Mouse (Mus musculus): ENCODE data around the gene Tex50. TPM values are rescaled to one million over a fixed set of nuclear protein-coding genes. Genes with fewer than 3 reads are reported as not detected.
A peak's percentile ranks its signal among the peaks of the same experiment; 100 is the strongest.

The Tex50 gene
- polyA plus RNA-seq, 1 experiment from 2014 or later = not detected

DNA sequence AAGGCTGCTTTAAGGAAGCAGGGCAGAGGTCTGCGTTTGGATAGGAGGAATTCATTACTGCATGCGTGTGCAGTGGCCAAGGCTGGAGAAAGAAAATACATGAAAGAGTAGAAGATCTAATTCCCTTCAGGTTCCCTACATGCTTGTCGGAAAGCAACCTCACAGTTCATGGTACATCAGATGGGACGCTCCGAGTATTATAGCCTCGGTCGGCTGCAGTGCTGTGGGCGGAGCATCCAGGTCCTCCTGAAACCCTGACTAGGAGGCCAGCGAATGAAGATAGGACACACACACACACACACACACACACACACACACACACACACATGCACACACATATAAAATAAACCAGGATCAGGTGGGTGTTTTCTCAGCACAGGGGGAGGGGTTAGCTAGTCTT is 24.6 kb upstream of the Tex50 start:
- no peak overlapping the region for H3K4me2 ChIP-seq (replicated peaks; ENCODE audit: low read depth)
- ATAC-seq (ENCODE audit: low FRiP score, low TSS enrichment) (no peak), DNase-seq (ENCODE audit: low spot score) (no peak)
- no peaks in the 10 kb centered on the region for H3K9me3 ChIP-seq (ENCODE audit: control insufficient read depth, low read length)
- H3K36me3 ChIP-seq (ENCODE audit: control insufficient read depth, insufficient read depth, low read length) = no peaks in the 10 kb centered on the region
- H3K4me3 ChIP-seq (ENCODE audit: low read depth, low read length) = no peak overlapping the region
- H3K27me3 ChIP-seq (ENCODE audit: control insufficient read depth, insufficient read depth, low read length) = no peaks in the 10 kb centered on the region
- TF ChIP-seq CTCF (IDR thresholded peaks at IDR 0.05; ENCODE audit: low read depth) (no peak), EP300 (optimal IDR thresholded peaks at IDR 0.05) (no peak)
- no peak overlapping the region for H3K27ac ChIP-seq (replicated peaks)
- H3K4me1 ChIP-seq (replicated peaks; ENCODE audit: control insufficient read depth, insufficient read depth) = no peaks in the 10 kb centered on the region
- 56% methylated on average over 9 of the region's 9 CpGs for WGBS
- no peak overlapping the region for H3K9ac ChIP-seq (ENCODE audit: low read length)

DNA sequence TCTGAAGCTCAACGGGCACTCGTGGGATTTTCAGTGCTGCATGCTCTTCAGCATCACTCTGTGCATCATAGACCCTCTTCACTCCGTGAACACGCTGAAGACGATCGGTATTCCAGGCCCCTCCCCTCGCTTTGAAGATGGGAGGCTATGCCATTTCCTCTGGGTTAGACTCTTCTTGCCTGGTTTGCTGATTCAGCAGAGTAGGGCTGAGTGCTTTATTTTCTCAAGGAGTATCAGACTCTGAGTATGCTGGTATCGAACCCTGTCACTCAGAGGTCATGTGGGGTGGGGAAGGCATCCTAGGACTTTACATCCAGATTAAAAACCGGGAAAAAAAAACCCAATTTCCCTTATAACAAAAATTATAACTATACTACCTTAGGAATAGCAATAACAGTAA is 23.3 kb upstream of the Tex50 start:
- 86% methylated on average over 9 of the region's 9 CpGs for WGBS

GRCm38 (mm10) chr1:161180674-161181073 is 21.6 kb upstream of the Tex50 start:
- TF ChIP-seq CTCF (IDR thresholded peaks at IDR 0.05; ENCODE audit: low read depth) = peak; percentile 72
- TF ChIP-seq EP300 (optimal IDR thresholded peaks at IDR 0.05) = no peak
- Histone ChIP-seq H3K9ac (ENCODE audit: low read length) (no peak overlapping the region), H3K4me1 (replicated peaks; ENCODE audit: control insufficient read depth, insufficient read depth) (no peaks in the 10 kb centered on the region), H3K9me3 (ENCODE audit: control insufficient read depth, low read length) (no peaks in the 10 kb centered on the region), H3K27me3 (ENCODE audit: control insufficient read depth, insufficient read depth, low read length) (no peaks in the 10 kb centered on the region), H3K36me3 (ENCODE audit: control insufficient read depth, insufficient read depth, low read length) (no peaks in the 10 kb centered on the region), H3K4me2 (replicated peaks; ENCODE audit: low read depth) (no peak overlapping the region), H3K27ac (replicated peaks) (no peak overlapping the region), H3K4me3 (ENCODE audit: low read depth, low read length) (no peak overlapping the region)
- peak; percentile 66 for DNase-seq (ENCODE audit: low spot score)
- ATAC-seq (ENCODE audit: low FRiP score, low TSS enrichment) = no peak
- WGBS = 51% methylated on average over 8 of the region's 8 CpGs

More for the DNA sequence above, 23.3 kb upstream of the Tex50 start:
- no peak overlapping the region for H3K4me3 ChIP-seq (ENCODE audit: low read depth, low read length)
- H3K4me2 ChIP-seq (replicated peaks; ENCODE audit: low read depth) = no peak overlapping the region
- H3K4me1 ChIP-seq (replicated peaks; ENCODE audit: control insufficient read depth, insufficient read depth) = no peaks in the 10 kb centered on the region
- no peak for TF ChIP-seq EP300 (optimal IDR thresholded peaks at IDR 0.05)
- TF ChIP-seq CTCF (IDR thresholded peaks at IDR 0.05; ENCODE audit: low read depth) = no peak
- ATAC-seq (ENCODE audit: low FRiP score, low TSS enrichment) (no peak), DNase-seq (ENCODE audit: low spot score) (no peak)
- no peaks in the 10 kb centered on the region for H3K36me3 ChIP-seq (ENCODE audit: control insufficient read depth, insufficient read depth, low read length)
- H3K27ac ChIP-seq (replicated peaks) = no peak overlapping the region
- no peaks in the 10 kb centered on the region for H3K27me3 ChIP-seq (ENCODE audit: control insufficient read depth, insufficient read depth, low read length)
- H3K9me3 ChIP-seq (ENCODE audit: control insufficient read depth, low read length) = no peaks in the 10 kb centered on the region
- no peak overlapping the region for H3K9ac ChIP-seq (ENCODE audit: low read length)

GRCm38 (mm10) chr1:161170651-161171050 is 11.5 kb upstream of the Tex50 start:
- no peak for TF ChIP-seq EP300 (optimal IDR thresholded peaks at IDR 0.05)
- TF ChIP-seq CTCF (IDR thresholded peaks at IDR 0.05; ENCODE audit: low read depth) = peak; percentile 84
- Histone ChIP-seq H3K4me3 (ENCODE audit: low read depth, low read length) (peak overlapping the region; percentile 42), H3K36me3 (ENCODE audit: control insufficient read depth, insufficient read depth, low read length) (no peaks in the 10 kb centered on the region), H3K9me3 (ENCODE audit: control insufficient read depth, low read length) (no peaks in the 10 kb centered on the region), H3K9ac (ENCODE audit: low read length) (no peak overlapping the region), H3K27me3 (ENCODE audit: control insufficient read depth, insufficient read depth, low read length) (no peaks in the 10 kb centered on the region), H3K4me2 (replicated peaks; ENCODE audit: low read depth) (peak overlapping the region; percentile 67), H3K27ac (replicated peaks) (no peak overlapping the region), H3K4me1 (replicated peaks; ENCODE audit: control insufficient read depth, insufficient read depth) (no peaks in the 10 kb centered on the region)
- WGBS = under 1% methylated on average over 40 of the region's 40 CpGs
- ATAC-seq (ENCODE audit: low FRiP score, low TSS enrichment) (peak; percentile 92), DNase-seq (ENCODE audit: low spot score) (peak; percentile 84)

DNA sequence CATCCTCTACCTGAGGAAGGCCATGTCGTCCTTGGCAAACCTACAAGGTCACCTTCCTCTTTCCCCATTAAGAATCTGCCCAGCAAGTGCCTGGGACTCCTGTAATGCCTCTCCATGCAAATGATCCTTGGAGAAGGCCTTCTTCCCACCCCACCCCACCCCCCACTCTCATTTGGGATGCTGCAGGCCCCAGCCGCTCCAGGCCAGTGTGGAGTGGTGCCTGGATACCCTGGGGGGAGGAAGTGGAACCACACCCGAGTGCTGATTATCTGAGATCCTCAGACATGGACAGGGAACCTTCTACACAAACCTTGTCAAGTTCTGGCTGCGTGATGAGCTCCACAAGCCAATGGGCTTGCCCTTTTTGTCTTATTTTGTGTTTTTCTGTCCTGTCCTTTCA is 1.2 kb upstream of the Tex50 start:
- H3K4me3 ChIP-seq (ENCODE audit: low read depth, low read length) = no peak overlapping the region
- H3K9ac ChIP-seq (ENCODE audit: low read length) = no peak overlapping the region
- H3K4me1 ChIP-seq (replicated peaks; ENCODE audit: control insufficient read depth, insufficient read depth) = no peaks in the 10 kb centered on the region
- TF ChIP-seq EP300 (optimal IDR thresholded peaks at IDR 0.05) (no peak), CTCF (IDR thresholded peaks at IDR 0.05; ENCODE audit: low read depth) (no peak)
- H3K27ac ChIP-seq (replicated peaks) = no peak overlapping the region
- no peak overlapping the region for H3K4me2 ChIP-seq (replicated peaks; ENCODE audit: low read depth)
- 59% methylated on average over 4 of the region's 4 CpGs for WGBS
- ATAC-seq (ENCODE audit: low FRiP score, low TSS enrichment) (no peak), DNase-seq (ENCODE audit: low spot score) (no peak)
- no peaks in the 10 kb centered on the region for H3K9me3 ChIP-seq (ENCODE audit: control insufficient read depth, low read length)
- H3K27me3 ChIP-seq (ENCODE audit: control insufficient read depth, insufficient read depth, low read length) = no peaks in the 10 kb centered on the region
- H3K36me3 ChIP-seq (ENCODE audit: control insufficient read depth, insufficient read depth, low read length) = no peaks in the 10 kb centered on the region

GRCm38 (mm10) chr1:161156546-161156945 is 2.6 kb downstream of the Tex50 start:
- no peak for TF ChIP-seq EP300 (optimal IDR thresholded peaks at IDR 0.05)
- no peak for TF ChIP-seq CTCF (IDR thresholded peaks at IDR 0.05; ENCODE audit: low read depth)
- WGBS = 85% methylated on average over 10 of the region's 10 CpGs

More at GRCm38 (mm10) chr1:161156546-161156945, 2.6 kb downstream of the Tex50 start:
- ATAC-seq (ENCODE audit: low FRiP score, low TSS enrichment) (no peak), DNase-seq (ENCODE audit: low spot score) (no peak)
- H3K4me2 ChIP-seq (replicated peaks; ENCODE audit: low read depth) = no peak overlapping the region
- no peak overlapping the region for H3K27ac ChIP-seq (replicated peaks)
- no peak overlapping the region for H3K9ac ChIP-seq (ENCODE audit: low read length)
- H3K9me3 ChIP-seq (ENCODE audit: control insufficient read depth, low read length) = no peaks in the 10 kb centered on the region
- no peak overlapping the region for H3K4me3 ChIP-seq (ENCODE audit: low read depth, low read length)
- H3K27me3 ChIP-seq (ENCODE audit: control insufficient read depth, insufficient read depth, low read length) = no peaks in the 10 kb centered on the region
- H3K4me1 ChIP-seq (replicated peaks; ENCODE audit: control insufficient read depth, insufficient read depth) = no peaks in the 10 kb centered on the region
- H3K36me3 ChIP-seq (ENCODE audit: control insufficient read depth, insufficient read depth, low read length) = no peaks in the 10 kb centered on the region

Measured in stomach, postnatal 0 days (tissue).